Mouse (Mus musculus) heart, adult 11 months (tissue): ENCODE measurements around the gene Cadps.
A peak's percentile ranks its signal among the peaks of the same experiment; 100 is the strongest.

Experiments
- DNase-seq: peaks from one replicate; pipeline ENCODE4 v3.0.0; 2022

Cadps gene

DNA sequence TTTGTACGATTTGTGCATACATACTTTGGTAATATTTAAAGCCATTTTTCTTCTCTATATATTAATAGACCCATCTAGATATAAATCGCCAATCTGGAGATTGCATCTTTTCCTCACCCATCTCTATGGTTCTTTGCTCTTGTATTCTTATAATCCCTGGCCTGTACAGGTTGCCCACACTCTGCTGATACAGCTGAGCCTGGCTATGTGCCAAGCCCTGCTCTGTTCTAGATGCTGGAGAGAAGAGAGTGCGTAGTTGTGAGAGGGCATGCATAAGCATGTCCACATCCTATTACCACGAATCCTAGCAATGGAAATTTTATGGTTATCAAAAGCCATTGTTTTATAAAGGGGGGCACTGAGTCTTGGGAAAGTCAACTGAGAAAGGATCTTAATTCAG lies 360.7 kb downstream of the Cadps start:
- DNase-seq: no peak

DNA sequence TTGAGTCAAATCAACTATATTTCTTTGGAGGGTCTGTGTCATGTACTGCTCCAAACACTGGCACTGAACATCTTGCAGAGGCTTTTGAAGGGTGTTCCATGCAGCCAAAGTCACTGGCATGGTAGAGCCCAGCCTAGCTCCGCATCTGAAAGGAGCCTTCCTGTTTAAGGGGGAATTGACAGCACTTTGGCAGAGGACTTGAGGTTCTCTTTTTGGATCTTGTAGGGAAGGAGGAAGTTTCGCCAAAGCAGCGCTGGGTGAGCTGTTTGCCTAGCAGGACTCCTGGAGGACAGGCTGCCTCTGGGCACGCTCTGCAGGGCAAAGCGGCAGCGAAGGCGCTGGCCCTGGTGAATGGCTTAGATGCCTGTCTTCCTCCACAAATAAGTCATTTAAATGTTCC lies 363.2 kb downstream of the Cadps start:
- no peak for DNase-seq

DNA sequence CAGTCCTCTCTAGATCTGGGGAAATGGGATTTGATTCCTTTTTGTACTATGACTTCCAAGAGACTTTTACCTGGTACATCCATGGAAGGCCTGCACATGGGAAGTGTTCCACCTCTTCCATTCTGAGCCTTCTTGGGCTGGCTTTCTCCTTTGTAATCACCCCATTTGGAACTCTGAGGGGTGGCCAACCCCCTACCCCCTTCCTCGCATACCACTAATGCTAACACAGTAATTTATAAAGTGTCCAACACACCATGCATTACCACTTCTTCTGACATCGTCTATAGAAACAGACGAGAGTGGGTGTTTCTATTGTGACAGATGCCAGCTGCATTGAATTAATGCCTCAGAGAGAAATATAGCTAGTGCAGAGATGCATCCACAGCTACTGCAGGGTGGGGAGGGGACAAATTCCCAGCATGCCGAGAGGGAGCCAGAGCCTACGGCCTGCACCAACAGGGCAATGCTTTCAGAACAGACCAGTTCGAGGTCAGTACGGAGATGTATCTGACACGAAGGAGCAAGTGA lies 367.8 kb downstream of the Cadps start:
- DNase-seq: no peak

DNA sequence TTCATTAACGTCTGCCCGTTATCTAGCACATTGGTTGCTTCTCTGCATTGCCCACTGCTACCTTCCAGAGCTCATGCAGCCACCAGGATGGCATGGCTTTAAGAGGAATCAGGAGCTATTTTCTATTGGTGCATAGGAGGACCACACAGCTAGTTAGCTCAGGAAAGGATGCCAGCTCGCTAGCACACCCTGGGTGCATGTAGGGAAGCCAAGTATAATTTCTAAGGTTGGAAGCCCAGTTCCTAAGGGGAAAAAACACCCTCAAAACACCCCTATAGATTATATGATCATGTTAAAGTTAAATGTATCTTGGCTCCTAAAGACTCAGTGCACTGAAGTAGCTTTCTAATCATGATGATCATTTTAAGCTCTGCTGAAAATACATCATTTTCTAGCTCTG lies 372.1 kb downstream of the Cadps start:
- DNase-seq: no peak

DNA sequence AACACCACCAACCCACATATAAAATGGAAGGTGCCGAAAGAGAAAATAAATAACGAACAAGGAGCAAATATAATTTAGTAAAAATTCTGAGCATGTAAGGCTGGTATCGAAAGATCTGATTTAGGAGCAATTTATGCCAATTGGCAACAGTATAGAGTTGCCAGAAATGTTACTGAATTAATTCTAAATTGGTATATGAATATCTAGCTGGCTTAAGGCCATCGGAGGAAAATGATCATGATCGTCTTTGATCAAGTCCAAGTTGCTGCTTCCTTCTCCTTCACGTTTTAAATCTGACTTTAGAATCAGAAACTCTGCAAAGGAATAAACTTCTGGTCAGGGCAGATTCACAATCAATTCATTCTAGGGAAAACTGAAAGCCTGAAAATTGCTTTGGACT lies 374.0 kb downstream of the Cadps start:
- DNase-seq: no peak

DNA sequence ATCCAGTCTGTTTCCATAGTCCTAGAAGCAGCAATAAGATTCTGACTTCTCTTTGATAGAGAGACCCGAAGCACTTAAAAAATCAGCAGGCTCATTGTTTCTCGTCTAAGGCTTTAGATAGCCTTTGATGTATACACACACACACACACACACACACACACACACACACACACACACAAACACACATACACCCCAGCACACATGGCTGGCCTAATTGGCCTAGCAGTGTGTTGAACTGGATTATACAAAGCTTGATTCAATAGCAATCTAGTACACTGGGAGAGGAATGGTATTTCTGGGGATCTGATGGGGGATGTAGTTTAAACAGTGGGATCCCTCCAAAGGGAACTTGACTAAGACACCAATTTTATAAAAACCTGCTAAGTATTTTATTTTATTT lies 381.9 kb downstream of the Cadps start:
- DNase-seq: no peak

DNA sequence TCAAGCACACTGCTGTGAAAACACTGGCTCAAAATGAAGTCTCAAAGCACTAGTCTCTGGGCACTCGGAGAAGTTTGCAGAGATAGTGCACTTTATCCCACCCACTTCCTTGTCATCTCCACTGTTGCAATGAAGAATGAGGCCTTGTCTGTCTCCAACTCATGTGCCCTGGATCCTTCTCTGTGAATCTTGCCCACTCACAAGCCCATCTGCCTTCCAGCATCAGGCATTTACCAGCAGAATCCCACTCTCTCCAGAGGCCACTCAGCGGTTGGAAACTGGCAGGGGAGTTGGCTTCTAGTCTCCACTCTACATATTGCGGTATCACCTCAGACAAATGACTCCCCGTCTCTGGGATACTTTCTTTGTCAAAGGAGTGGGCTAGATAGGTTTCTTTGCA lies 384.9 kb downstream of the Cadps start:
- no peak for DNase-seq

DNA sequence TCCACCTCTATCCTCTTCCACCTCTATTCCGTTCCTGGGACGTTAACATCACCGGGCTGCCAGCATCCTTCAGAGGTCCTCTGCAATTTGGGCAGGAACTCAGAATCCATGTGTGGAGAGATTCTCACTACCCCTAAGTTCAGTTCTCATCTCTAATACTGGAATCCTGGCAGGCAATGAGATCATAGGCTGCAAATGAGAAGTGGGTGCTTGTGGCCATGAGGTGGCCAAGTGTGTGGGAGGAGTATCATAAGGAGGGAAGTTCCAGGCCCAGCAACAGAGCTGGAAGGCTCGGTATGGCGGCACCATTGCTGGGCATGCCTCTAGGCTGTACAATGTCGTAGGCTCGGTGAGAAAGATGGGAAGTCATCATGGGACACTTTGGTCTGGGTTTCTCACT lies 385.5 kb downstream of the Cadps start:
- DNase-seq: no peak

DNA sequence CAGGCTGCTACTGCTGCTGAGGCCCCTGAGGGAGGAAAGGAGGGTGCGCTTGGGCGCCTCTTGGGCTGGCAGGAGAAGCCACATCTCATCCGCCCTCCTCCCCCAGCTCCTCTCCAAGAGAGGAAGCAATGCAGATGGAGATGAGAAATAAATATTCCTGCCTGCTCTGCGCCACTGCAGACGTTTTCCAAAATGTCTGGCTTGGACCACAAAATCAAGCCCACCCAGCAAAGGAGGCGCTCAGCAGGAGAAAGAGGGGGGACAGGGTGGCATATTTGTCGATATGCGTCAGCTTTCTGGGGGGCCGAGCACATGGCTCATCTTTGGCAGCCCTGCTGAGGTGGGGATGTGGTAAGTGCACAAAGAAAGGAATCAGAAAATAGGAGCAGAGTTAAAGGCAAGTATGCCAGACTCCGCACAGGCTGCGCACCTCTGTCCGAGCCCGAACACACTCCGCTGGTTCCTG lies 385.9 kb downstream of the Cadps start:
- DNase-seq: no peak

DNA sequence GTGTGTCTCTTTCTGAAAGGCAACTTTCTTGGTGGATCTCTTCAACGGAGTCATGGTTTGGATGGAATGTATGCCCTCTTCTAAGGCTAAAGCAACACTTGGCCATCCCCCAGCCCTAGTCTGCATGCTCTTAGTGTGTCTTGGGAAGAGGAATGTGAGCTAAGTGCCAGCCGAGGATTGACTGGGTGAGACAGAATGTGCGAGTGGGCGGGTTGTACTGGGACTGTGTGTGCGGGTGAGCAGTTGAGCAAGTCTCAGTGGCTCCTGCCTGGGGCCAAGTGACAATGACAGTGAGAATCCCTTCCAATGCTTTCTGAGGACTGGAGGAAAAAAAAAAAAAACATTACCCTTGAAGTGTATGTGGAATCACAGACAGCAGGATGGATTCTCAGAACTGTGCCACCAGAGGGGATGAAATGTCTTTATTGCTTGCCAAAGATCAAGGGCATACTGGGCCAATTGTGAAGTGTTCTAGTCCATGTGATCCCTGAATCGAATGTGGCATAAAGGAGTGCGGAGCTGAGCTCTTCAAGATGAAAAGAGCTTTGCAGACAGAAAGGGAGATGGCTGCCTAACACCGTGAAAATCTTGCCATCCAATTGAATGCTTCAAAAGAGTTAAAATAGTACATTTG lies 394.7 kb downstream of the Cadps start:
- peak; percentile 89 for DNase-seq

DNA sequence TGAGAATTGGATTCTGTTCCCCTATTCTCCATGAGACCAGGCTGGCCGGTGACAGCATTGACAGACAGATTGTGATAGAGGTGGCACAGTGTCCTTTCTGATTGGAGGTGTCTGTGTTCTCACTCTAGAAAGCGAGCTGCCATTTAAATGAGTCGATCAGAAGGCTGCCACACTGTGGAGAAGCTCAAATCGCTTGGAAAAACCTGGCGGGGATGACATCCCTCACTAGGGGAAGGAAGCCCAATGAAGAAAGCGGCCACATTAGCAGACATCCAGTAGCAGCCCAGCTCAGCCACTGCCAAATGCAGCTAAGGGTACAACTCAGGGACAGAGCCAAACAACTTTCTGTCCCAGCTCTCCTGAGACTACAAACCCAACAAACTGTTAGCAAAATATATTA lies 397.6 kb downstream of the Cadps start:
- DNase-seq: no peak

DNA sequence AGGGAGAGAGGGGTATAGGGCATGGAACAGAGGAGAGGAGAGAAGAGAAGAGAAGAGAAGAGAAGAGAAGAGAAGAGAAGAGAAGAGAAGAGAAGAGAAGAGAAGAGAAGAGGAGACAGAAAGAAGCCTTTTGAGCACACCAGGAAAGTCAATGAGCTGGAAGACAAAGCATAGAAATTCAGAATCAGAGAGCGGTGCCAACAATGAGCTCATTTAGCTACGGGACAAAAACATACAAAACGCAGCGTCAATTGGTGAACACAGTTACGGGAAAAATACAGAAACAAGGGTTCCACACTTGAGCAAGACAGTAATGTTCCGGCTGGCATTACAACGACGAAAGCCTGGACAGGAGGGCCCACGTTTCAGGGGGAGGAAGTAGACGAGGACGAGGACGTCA lies 412.6 kb downstream of the Cadps start:
- DNase-seq: peak; percentile 28

DNA sequence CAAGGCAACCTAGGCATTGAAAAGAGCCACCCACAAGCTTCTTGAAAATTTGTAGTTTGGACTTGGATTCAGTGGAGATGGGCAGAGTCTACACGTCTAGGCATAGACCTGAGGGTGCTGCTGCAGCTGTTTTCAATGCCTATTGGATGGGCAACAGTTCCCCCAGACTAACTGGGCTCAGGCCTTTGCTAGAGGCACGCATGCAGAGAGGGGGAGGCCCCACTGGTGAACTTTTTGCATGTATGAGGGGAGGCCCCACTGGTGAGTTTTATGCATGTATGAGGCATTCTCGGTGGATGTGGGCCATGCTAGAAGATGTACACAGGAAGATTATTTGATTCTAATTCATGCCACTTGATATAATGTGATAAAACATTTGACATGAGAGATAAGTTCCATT lies 413.1 kb downstream of the Cadps start:
- DNase-seq: peak; percentile 78

DNA sequence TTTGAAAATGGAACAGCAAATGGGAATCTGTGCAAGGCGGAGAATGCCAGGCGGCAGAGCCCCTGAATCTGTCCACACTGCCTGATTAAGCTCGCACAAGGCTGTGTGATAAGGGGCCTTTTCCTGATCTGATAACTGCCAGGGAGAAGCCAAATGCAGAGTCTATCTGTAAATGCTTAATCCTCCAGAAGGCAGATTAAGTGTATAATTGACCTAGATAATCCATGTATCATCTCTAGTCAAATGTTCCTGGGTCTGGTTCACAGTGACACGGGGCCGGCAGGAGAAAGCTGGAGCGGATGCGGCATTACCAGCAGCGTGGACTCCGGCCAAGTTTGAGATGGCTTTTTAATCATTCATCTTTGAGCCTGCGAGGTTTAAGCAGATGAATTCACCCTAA lies 416.3 kb downstream of the Cadps start:
- DNase-seq: peak; percentile 36

DNA sequence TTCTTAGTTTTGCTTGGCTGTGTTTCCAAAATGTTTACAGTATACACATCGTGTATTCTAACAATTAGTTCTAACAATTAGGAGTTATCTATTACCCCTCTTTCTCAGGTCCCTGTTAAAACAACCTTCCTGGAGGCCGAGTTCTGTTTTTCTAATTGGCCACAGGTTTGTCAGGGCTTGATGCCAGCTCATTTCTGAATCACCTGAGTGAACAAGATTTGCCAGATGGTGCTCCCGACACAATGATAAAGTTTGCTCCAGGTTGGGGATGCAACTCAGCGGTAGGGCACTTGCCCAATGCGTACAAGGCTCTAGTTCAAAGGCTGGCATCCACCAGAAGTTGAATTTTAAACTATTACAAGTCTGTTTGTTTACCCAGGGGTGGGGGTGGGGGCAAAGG lies 417.7 kb downstream of the Cadps start:
- peak; percentile 36 for DNase-seq

DNA sequence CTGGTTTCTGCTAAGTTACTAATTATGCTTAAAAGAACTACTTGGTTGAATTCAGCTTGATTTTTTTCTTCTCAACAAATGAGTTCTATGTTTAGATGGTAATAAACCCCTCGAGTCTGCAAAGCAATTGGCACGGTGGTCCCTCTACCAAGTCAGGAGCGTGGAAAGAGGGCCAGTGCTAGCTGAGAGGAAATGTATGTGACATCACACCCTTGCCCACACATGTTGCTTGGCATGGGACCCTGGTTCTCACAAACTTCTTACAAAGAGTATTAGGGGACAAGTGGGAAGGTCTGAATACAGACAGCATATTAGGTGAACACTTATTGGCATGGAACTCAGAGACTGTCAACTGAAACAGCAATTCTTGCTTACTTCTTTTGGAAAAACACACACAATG lies 418.2 kb downstream of the Cadps start:
- peak; percentile 22 for DNase-seq

DNA sequence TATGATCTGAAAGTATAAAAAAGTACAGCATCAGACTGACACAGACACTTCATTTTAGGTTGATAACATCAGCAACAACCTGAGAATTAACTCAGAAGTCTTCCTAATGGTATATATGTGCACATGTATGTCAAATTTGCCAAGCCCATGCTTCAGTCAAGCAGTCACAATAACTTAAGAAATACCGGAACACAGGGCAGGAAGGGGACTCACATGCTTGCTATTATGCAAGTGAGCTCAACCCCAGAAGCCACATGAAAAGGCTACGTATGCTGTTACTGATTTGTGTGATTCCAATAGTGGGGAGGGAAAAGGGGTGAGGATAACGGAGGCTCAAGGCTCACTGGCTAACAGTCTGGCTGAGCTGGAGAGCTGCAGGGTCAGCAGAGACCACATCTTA lies 418.8 kb downstream of the Cadps start:
- DNase-seq: peak; percentile 48

DNA sequence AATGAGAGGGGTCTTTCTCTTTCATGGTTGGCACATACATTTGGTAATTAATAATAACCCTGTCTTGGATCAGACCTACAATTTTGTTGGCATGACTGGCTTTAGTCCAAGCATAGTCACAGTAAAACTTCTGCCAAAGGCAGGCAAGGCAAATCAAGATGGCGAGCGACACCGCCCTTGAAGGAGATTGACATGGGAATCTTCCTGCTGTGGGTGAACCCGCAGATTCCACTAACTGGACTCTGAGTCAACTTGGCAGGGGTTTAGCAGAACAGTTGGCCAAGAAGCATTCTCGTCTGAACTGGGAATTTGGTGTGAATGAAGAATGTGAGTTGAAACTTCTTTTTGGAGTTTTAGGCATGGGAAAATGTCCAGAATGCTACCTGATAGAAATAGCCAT lies 422.8 kb downstream of the Cadps start:
- DNase-seq: peak; percentile 23

DNA sequence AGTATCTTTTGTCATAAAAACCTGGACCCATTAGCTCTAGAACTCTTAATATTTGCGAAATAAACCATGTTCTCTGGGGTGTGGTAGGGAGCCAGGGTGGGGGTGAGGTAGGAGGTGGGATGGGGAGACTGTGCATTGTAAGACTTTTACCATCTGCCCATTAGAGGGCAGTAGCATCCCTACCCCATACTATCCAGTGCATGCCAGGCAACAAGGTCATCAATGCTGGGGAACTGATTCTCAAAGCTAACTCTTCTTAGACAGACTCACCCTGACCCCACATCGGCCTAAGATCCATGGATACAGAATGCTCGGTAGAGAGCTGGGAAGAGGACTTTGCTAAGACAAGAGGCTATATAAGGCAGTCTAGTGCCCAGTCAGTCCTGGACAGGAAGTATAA lies 425.3 kb downstream of the Cadps start:
- DNase-seq: no peak

DNA sequence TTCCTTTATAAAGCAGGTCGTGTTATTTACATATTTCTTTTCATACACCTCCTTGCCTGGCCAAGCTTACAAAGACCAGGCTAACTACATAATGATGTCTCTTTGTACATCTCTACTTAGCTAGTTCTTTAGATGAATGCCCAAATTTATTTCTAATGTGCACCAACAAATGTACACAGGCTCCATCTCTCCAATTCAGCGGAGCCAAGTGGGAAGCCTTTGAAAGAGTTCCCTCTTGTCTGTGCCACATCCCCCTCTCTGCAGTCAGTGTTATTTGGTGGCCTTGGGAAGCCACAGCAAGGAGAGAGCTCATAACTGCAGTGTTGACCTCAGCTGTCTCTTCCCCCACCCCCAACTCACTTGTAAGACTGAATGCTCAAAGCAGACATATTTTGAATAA lies 428.6 kb downstream of the Cadps start:
- peak; percentile 36 for DNase-seq

DNA sequence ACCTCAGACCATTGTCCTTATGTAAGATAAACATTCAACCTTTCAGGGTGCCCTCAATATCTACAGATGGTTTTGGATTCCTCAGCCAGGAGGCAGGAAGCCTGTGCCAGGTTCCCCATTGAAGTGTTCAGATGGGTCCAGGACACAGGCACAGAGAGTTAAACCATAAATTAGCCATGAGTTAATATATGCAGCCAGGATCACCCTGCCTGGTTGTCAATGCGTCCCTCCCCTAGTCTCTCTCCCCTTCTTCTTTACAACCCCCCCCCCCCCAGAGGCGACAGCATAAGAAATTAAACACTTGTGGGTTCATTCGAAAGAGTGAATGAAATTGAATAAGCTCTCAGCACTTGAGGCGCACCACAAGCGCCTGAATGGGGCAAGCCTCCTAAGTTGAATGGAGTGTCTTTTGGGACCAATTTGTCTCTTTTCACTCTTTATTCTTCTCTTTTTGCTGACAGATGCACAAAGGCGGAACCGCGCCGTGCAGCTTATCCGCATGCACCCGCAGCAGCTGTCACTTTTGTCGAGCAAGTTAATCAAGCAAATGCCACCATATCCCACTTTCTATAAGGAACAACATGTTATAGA lies 429.5 kb downstream of the Cadps start:
- no peak for DNase-seq

DNA sequence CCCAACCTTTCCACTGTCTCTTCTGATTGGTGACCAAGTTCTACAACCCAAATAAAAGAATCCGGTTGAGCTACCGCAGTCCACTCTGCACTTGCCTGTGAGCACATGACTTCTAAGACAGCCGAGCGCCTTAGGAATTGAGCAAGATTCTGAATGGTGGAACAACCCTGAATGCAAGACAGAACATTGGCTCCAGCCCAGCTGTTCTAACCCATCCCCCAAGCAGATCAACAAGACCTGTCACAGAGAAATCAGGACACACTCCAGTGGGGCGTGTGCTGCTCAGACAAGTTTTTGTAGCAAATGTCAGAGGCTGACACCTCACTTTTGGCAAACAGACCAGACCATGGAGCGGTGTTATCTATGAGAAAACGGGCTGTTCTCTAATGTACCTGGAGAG lies 431.7 kb downstream of the Cadps start:
- DNase-seq: no peak

DNA sequence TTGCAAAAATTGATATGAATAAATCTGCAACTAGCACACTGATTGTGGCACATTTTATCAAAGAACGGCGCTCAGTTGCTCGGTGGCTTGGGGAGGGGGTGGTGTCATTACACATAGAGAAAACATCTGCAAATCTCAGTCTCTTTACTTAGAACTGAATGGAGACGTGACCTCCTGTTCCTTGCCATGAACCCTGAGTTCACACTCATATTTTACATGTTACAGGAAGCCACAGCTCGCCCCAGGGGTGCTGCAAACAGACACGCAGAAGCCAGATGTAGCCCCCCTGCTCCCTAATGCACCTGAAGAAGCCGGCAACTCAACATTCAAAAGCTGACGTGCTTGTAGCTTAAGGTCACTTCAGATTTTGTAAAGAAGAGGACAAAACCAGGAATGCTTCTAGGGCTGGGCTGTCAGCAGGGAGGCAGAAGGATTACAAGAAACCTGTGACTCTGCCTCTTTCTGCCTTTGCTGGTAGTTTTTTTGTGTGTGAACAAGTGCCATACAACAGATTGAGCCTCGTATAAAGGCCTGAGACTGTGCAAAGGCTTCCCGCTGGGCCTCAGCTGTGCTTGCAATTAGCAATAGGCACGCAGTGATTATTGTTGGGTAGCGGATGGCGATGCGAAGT lies 434.0 kb downstream of the Cadps start:
- no peak for DNase-seq

DNA sequence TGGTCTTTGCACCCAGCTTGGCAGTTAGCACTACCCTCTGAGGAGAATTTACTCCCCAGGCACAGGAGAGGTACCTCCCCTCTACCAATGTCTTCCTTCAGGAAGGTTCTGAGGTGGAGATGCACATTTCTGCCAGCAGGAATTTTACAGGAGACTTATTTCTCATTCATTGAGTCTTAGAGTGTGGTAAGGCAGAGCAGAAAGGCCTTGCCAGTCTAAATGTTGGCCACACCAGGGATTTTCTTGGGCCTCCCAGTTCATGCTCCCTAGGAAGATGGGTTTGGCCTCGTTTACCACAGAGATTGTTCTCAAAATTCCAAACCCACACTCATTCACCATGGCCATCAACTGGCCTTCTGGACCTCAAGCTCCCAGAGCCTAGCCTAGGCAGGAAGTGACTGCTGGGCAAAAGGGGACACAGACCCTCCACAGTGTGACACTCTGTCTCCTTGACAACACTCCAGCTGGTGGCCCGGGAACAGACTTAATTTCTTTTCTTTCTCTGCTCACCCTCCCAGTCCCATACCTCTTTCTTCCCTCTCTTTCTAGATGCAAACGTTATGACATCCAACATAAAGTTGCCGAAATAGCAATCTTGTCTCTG lies 434.6 kb downstream of the Cadps start:
- DNase-seq: no peak
